8 mouse cellular contexts compared by ENCODE assay signal in genomic region chr13:23554393-23554792, GRCm38 (mm10). TPM values are rescaled to one million over a fixed set of nuclear protein-coding genes. Genes with fewer than 3 reads are reported as not detected.
DNase-seq lines count a peak whose midpoint lies in the region; ATAC-seq and TF ChIP-seq lines count a peak whose summit lies in the region.

No protein-coding gene starts in this region.

- no peak overlapping the region for H3ac ChIP-seq in myocyte (ENCODE audit: control insufficient read depth, insufficient read length)

- H3K27me3 ChIP-seq in kidney, embryonic 15.5 days = no peaks in the 10 kb centered on the region
- no peaks in the 10 kb centered on the region for H3K27me3 ChIP-seq in hindbrain, postnatal 0 days (ENCODE audit: insufficient read depth, low read length)
- no peaks in the 10 kb centered on the region for H3K27me3 ChIP-seq in myocyte (ENCODE audit: control insufficient read depth, insufficient read depth, insufficient read length)

- peak overlapping the region; percentile 87 for H3K9ac ChIP-seq in kidney, embryonic 15.5 days
- H3K9ac ChIP-seq in hindbrain, postnatal 0 days (replicated peaks; ENCODE audit: low read length) = peak overlapping the region; percentile 35

- no peak for TF ChIP-seq POLR2A in myocyte (IDR thresholded peaks at IDR 0.05; ENCODE audit: insufficient read length, low read depth)

- no peak for TF ChIP-seq CTCF in hindbrain, postnatal 0 days (IDR thresholded peaks at IDR 0.05; ENCODE audit: low read depth)

- no peaks in the 10 kb centered on the region for H3K9me3 ChIP-seq in kidney, embryonic 15.5 days (replicated peaks)
- H3K9me3 ChIP-seq in hindbrain, postnatal 0 days (ENCODE audit: low read length) = no peaks in the 10 kb centered on the region

- no peaks in the 10 kb centered on the region for H3K36me3 ChIP-seq in kidney, embryonic 15.5 days
- no peaks in the 10 kb centered on the region for H3K36me3 ChIP-seq in hindbrain, postnatal 0 days (ENCODE audit: insufficient read depth, low read length)
- H3K36me3 ChIP-seq in myocyte (ENCODE audit: control insufficient read depth, insufficient read depth) = no peaks in the 10 kb centered on the region

- WGBS in kidney, embryonic 15.5 days = 23% methylated on average over 9 of the region's 9 CpGs
- 19% methylated on average over 9 of the region's 9 CpGs for WGBS in hindbrain, postnatal 0 days

- ATAC-seq in kidney, embryonic 15.5 days (replicated peaks; ENCODE audit: low FRiP score) = no peak
- ATAC-seq in hindbrain, postnatal 0 days = no peak
- no peak for ATAC-seq in granulocyte monocyte progenitor cell, adult 5-6 weeks (replicated peaks; ENCODE audit: poor library complexity, severe bottlenecking)

- peak overlapping the region; percentile 63 for H3K4me3 ChIP-seq in kidney, embryonic 15.5 days (replicated peaks)
- H3K4me3 ChIP-seq in brown adipose tissue, adult 24 weeks (ENCODE audit: insufficient read depth, low read depth, low read length) = peak overlapping the region; percentile 69
- peak overlapping the region; percentile 47 for H3K4me3 ChIP-seq in hindbrain, postnatal 0 days (ENCODE audit: low read length)
- H3K4me3 ChIP-seq in myocyte = peak overlapping the region; percentile 52

- no peak for DNase-seq in kidney, postnatal 25 days
- DNase-seq in hindbrain, postnatal 0 days (ENCODE audit: low spot score) = no peak
- no peak for DNase-seq in urinary bladder, postnatal 10 days (ENCODE audit: low spot score)
- no peak for DNase-seq in frontal cortex, adult 2 months (ENCODE audit: extremely low spot score in 1 of 2, low spot score in 1 of 2)

- peak overlapping the region; percentile 99 for H3K27ac ChIP-seq in kidney, embryonic 15.5 days
- no peak overlapping the region; the same call in 1 of the 2 replicates for H3K27ac ChIP-seq in brown adipose tissue, adult 24 weeks (replicated peaks; ENCODE audit: low read depth, low read length)
- peak overlapping the region; percentile 76 for H3K27ac ChIP-seq in hindbrain, postnatal 0 days

- peak overlapping the region; percentile 87 for H3K4me2 ChIP-seq in kidney, embryonic 15.5 days
- H3K4me2 ChIP-seq in hindbrain, postnatal 0 days (ENCODE audit: low read depth, low read length) = peak overlapping the region; percentile 81
- peak overlapping the region; percentile 96 for H3K4me2 ChIP-seq in myocyte (ENCODE audit: low read depth)

- no peaks in the 10 kb centered on the region for H3K79me2 ChIP-seq in myocyte (ENCODE audit: control insufficient read depth, insufficient read depth)

- H3K4me1 ChIP-seq in kidney, embryonic 15.5 days = peaks cover 24% of the 10 kb centered on the region
- no peaks in the 10 kb centered on the region for H3K4me1 ChIP-seq in brown adipose tissue, adult 24 weeks (ENCODE audit: control insufficient read depth, insufficient read depth, insufficient read length, low read length)
- H3K4me1 ChIP-seq in hindbrain, postnatal 0 days (ENCODE audit: insufficient read depth, low read length) = peaks cover 7% of the 10 kb centered on the region

TF ChIP-seq in myocyte, 11 proteins besides CTCF, POLR2A, EP300 and RAD21:
- TF ChIP-seq TCF3 (IDR thresholded peaks at IDR 0.05; ENCODE audit: insufficient read length, low read depth) (no peak), POLR2AphosphoS2 (IDR thresholded peaks at IDR 0.05; ENCODE audit: insufficient read length, low read depth) (no peak), SRF (IDR thresholded peaks at IDR 0.05; ENCODE audit: control insufficient read depth, insufficient read length, low read depth) (no peak), CEBPB (IDR thresholded peaks at IDR 0.05; ENCODE audit: insufficient read depth, poor library complexity, severe bottlenecking) (no peak), REST (IDR thresholded peaks at IDR 0.05; ENCODE audit: insufficient read depth, insufficient read length) (no peak), MYOG (IDR thresholded peaks at IDR 0.05; ENCODE audit: control insufficient read depth in 1 of 3, insufficient read depth in 1 of 3, insufficient read length in 2 of 3, low read depth in 2 of 3) (no peak), MYOD1 (IDR thresholded peaks at IDR 0.05; ENCODE audit: control insufficient read depth in 1 of 3, insufficient read length in 2 of 3, low read depth in 2 of 3) (no peak), E2F4 (IDR thresholded peaks at IDR 0.05; ENCODE audit: insufficient read depth) (no peak), USF1 (IDR thresholded peaks at IDR 0.05; ENCODE audit: low read depth) (no peak), MAX (IDR thresholded peaks at IDR 0.05; ENCODE audit: low read depth) (no peak), TCF12 (IDR thresholded peaks at IDR 0.05; ENCODE audit: insufficient read depth, poor library complexity, severe bottlenecking) (no peak)
TF ChIP-seq in myocyte: peak in this region for 0.

RNA-seq across cellular contexts. Expression of gene Hist1h1d, which starts 1.3 kb away (rescaled TPM):
- 0.66 and 0.67 TPM in 2 replicates for polyA plus RNA-seq in kidney, embryonic 15.5 days (2015; fragmentation: Nextera tagmentation; extraction: Ambion mirVana)
- 0.24 and 1.1 TPM in 2 replicates for polyA plus RNA-seq in brown adipose tissue, adult 24 weeks (2012; ENCODE audit: insufficient read depth, insufficient read length, missing spikeins)
- total RNA-seq in hindbrain, postnatal 0 days (2014; rRNA removed) = 49.4 and 53.4 TPM in 2 replicates
- 0.18 and 0.25 TPM in 2 replicates for polyA plus RNA-seq in hindbrain, postnatal 0 days (2015; fragmentation: Nextera tagmentation; extraction: Ambion mirVana)
- 0.65 TPM for polyA plus RNA-seq in myocyte (2012; fragmentation: generic; extraction: Trizol)
- 13.1 and 13.2 TPM in 2 replicates for total RNA-seq in granulocyte monocyte progenitor cell, adult 5-6 weeks (2014; fragmentation: Nextera tagmentation)
- 109 and 113 TPM in 2 replicates for total RNA-seq in granulocyte monocyte progenitor cell, adult 5-6 weeks (2017)
- 0.14 and 0.19 TPM in 2 replicates for polyA plus RNA-seq in frontal cortex, adult 2 months (2012; rRNA removed)

RNA-seq across cellular contexts. Expression of gene Hist1h4f, which starts 2.9 kb away (rescaled TPM):
- 0.96 and 1.3 TPM in 2 replicates for polyA plus RNA-seq in kidney, embryonic 15.5 days (2015; fragmentation: Nextera tagmentation; extraction: Ambion mirVana)
- not detected in 2 replicates for polyA plus RNA-seq in brown adipose tissue, adult 24 weeks (2012; ENCODE audit: insufficient read depth, insufficient read length, missing spikeins)
- total RNA-seq in hindbrain, postnatal 0 days (2014; rRNA removed) = 1,844 and 2,344 TPM in 2 replicates
- 0.89 TPM in 1 of 2 replicates, not detected in the other for polyA plus RNA-seq in hindbrain, postnatal 0 days (2015; fragmentation: Nextera tagmentation; extraction: Ambion mirVana)
- 4.1 TPM for polyA plus RNA-seq in myocyte (2012; fragmentation: generic; extraction: Trizol)
- 37.6 and 86.3 TPM in 2 replicates for total RNA-seq in granulocyte monocyte progenitor cell, adult 5-6 weeks (2014; fragmentation: Nextera tagmentation)
- total RNA-seq in granulocyte monocyte progenitor cell, adult 5-6 weeks (2017) = 2,370 and 2,590 TPM in 2 replicates
- polyA plus RNA-seq in frontal cortex, adult 2 months (2012; rRNA removed) = 2.8 and 3.7 TPM in 2 replicates

RNA-seq across cellular contexts. Expression of gene Hist1h3e, which starts 7.8 kb away (rescaled TPM):
- polyA plus RNA-seq in kidney, embryonic 15.5 days (2015; fragmentation: Nextera tagmentation; extraction: Ambion mirVana) = 6.5 and 6.7 TPM in 2 replicates
- 2.8 and 2.9 TPM in 2 replicates for polyA plus RNA-seq in brown adipose tissue, adult 24 weeks (2012; ENCODE audit: insufficient read depth, insufficient read length, missing spikeins)
- total RNA-seq in hindbrain, postnatal 0 days (2014; rRNA removed) = 528 and 734 TPM in 2 replicates
- 1.3 and 2.8 TPM in 2 replicates for polyA plus RNA-seq in hindbrain, postnatal 0 days (2015; fragmentation: Nextera tagmentation; extraction: Ambion mirVana)
- polyA plus RNA-seq in myocyte (2012; fragmentation: generic; extraction: Trizol) = 1.7 TPM
- 27.2 and 37.9 TPM in 2 replicates for total RNA-seq in granulocyte monocyte progenitor cell, adult 5-6 weeks (2014; fragmentation: Nextera tagmentation)
- total RNA-seq in granulocyte monocyte progenitor cell, adult 5-6 weeks (2017) = 218 and 293 TPM in 2 replicates
- 2.2 and 3.3 TPM in 2 replicates for polyA plus RNA-seq in frontal cortex, adult 2 months (2012; rRNA removed)

RNA-seq across cellular contexts. Expression of gene Hist1h3f, which starts 10.5 kb away (rescaled TPM):
- polyA plus RNA-seq in kidney, embryonic 15.5 days (2015; fragmentation: Nextera tagmentation; extraction: Ambion mirVana) = 0.86 and 1.3 TPM in 2 replicates
- not detected in 2 replicates for polyA plus RNA-seq in brown adipose tissue, adult 24 weeks (2012; ENCODE audit: insufficient read depth, insufficient read length, missing spikeins)
- total RNA-seq in hindbrain, postnatal 0 days (2014; rRNA removed) = 466 and 603 TPM in 2 replicates
- 0.16 and 0.54 TPM in 2 replicates for polyA plus RNA-seq in hindbrain, postnatal 0 days (2015; fragmentation: Nextera tagmentation; extraction: Ambion mirVana)
- polyA plus RNA-seq in myocyte (2012; fragmentation: generic; extraction: Trizol) = 0.91 TPM
- total RNA-seq in granulocyte monocyte progenitor cell, adult 5-6 weeks (2014; fragmentation: Nextera tagmentation) = 4.9 and 8.2 TPM in 2 replicates
- total RNA-seq in granulocyte monocyte progenitor cell, adult 5-6 weeks (2017) = 77.5 and 127 TPM in 2 replicates
- polyA plus RNA-seq in frontal cortex, adult 2 months (2012; rRNA removed) = 0.22 and 0.59 TPM in 2 replicates

RNA-seq across cellular contexts. Expression of gene Hist1h2bh, which starts 11.2 kb away (rescaled TPM):
- polyA plus RNA-seq in kidney, embryonic 15.5 days (2015; fragmentation: Nextera tagmentation; extraction: Ambion mirVana) = 0.91 and 1.1 TPM in 2 replicates
- 1.7 and 2.3 TPM in 2 replicates for polyA plus RNA-seq in brown adipose tissue, adult 24 weeks (2012; ENCODE audit: insufficient read depth, insufficient read length, missing spikeins)
- 65.9 and 103 TPM in 2 replicates for total RNA-seq in hindbrain, postnatal 0 days (2014; rRNA removed)
- polyA plus RNA-seq in hindbrain, postnatal 0 days (2015; fragmentation: Nextera tagmentation; extraction: Ambion mirVana) = 0.13 and 0.35 TPM in 2 replicates
- 1.1 TPM for polyA plus RNA-seq in myocyte (2012; fragmentation: generic; extraction: Trizol)
- 17.1 and 20.3 TPM in 2 replicates for total RNA-seq in granulocyte monocyte progenitor cell, adult 5-6 weeks (2014; fragmentation: Nextera tagmentation)
- total RNA-seq in granulocyte monocyte progenitor cell, adult 5-6 weeks (2017) = 126 and 172 TPM in 2 replicates
- polyA plus RNA-seq in frontal cortex, adult 2 months (2012; rRNA removed) = 0.15 and 0.44 TPM in 2 replicates
